Mouse (Mus musculus): ENCODE data around the gene Slc17a9. TPM values are rescaled to one million over a fixed set of nuclear protein-coding genes. Genes with fewer than 3 reads are reported as not detected.

The Slc17a9 gene
- total RNA-seq, 2 experiments from 2014 or later = 0.34 to 0.57 TPM

DNA sequence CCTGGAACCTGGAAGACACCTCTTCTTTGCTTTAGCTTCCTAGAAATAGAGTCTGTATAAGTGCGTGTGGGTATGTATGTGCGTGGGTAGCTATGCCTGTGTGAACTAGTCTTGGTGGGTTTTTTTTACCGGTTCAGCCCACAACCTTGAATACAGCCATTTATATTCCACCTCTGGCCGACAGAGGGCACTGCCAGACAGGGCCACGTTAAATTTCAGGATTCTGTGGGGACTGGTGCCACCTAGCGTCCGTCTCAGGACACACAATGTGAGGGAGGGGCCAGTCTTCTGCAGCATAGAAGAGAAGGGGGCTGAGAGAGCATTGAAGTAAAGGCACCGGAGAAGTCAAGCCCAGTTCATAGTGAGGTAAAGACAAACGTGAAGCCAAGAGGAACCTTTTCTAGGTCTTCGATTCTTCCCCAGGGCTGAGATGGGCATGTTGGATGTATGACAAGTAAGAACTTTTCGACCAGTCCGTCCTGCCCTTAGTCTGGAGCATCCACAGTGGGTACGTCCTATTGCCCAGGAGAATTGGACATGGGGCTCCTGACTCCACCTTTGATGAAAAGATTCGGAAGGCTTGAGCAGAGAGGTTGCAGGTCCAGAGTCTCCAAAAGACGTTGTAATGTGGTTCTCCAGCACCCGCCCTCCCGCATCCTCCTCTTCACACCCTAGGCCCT lies 20.3 kb downstream of the Slc17a9 start:
- DNase-seq = peak; percentile 88 to 92
- intact Hi-C loops (cut with DNase I) = loop anchor here (1.0 to 10.0 kb wide), 5 partner anchors 33 to 271 kb away; no protein-coding TSS in a partner anchor

DNA sequence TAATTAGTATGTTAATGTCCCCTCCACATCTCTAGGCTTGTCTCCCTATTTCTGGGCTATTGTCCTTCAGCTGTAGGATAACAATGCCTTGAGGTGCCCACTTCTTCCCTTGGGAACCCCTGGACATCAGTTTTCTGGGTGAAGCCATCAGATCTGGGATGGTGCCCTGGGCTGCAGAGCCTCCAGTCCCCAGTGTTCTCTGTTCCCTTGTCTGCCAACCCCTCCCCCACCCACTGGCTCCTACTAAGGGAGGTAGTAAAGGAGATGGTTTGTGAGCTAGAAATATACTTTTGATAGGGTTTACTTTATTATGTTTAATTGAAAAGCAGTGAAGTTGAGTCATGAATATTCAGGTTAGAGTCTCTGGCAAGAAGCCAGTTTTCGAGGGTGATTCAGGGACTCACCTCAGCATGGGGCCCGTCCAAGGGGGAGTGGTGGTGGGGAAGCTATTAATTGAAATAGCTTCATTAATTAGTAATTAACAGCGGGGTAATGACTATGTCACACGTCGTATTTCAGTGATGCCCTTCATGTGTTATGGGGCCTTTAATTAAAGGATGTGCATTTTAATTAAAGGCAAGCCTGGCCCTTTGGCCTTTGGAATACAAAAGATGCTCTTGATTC lies 21.6 kb downstream of the Slc17a9 start:
- intact Hi-C loops (cut with DNase I) = loop anchor here (10.0 kb wide), 1 partner anchor 272 kb away; no protein-coding TSS in a partner anchor
- DNase-seq = no peak

DNA sequence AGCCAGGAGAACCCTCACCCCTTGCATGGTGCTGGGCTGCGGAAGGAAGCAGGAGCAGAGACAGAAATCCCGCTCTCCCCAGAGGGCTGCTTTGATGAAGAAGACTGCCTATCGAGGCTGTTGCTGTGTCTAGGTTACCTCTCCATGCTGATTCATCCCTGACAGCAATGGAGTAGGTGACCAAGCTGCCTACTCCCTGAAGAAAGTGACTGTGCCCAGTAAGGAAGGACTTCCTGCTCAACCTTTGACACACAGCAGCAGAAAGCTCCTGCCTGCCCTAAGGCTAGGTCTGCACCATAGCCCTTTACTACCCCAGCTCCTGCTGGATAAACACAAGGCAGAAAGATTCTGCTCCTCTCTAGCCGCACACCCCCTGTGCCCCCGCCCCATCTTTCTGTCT lies 23.8 kb downstream of the Slc17a9 start:
- intact Hi-C loops (cut with DNase I) = loop anchor here (10.0 kb wide), 1 partner anchor 274 kb away; no protein-coding TSS in a partner anchor
- no peak for DNase-seq

DNA sequence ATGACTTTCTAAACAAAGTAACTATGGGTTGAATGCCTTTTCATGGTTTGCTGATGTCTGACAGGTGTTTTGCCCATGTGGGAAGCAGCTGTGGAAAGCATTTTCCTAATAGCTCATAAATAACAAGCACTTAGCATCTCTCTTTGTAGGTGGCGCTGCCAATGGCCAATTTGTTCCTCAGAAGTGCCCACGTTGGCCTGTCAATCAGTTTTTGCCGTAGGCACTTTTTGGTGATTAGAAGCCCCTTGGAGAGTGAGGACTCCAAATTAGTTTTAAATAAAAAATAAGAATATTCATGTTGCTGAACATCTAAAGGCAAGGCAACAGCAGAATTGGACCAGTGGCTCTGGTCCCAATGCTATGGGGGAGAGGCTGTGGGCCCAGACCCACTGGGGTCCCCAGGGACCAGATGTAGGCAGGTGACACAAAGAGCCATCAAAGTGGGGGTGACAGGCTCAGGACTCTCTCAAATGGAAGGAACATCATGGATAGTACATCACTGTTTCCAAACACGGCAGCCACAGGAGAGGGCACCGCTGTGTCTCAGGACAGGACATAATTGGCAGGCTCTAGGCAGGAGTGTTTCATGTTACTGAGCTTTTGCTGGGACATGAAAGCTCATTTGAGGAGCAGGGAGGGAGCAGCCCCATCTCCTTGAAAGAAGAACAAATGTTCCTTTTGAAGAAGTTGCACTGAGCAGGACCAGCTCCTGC lies 30.1 kb downstream of the Slc17a9 start:
- intact Hi-C loops (cut with DNase I) = no loop called here
- no peak for DNase-seq

DNA sequence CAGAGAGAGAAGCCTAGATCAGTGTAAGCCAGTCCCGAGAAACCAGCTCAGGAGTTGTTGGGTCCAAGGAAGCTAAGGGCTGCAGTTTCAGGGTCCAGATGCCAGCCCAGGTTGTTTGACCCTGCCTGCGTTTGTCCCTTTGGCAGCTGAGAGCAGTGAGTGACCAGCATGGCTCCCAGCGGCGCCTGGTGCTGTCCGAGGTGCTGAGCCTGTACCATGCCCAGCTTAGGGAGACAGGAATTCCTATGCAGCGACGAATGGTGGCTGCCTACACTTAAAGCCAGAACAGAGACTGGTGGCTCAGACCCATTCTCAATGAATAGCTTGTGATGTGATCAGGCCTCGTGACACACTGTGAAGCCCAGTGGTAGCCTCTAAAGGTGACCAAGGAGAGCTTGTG lies 30.8 kb downstream of the Slc17a9 start:
- peak; percentile 64 to 81 for DNase-seq
- intact Hi-C loops (cut with DNase I) = no loop called here

DNA sequence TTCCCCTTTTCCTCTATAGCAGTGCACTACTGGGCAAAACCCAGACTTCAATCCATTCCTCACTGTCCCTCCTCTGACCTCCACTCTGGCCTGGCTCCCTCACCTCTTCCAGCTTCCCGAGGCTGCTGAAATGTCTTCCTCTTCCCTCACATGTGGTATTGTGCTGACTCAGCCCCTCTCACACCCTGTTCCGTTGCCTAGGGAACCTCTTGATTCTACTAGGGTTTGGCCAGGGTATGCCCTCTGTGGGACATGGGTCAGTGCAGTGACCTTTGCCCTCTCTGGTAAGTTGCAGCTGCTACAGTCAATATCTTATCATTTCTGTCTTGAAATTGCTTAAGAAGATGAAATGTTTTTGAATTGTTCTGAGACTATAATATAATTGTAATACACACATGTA lies 31.7 kb downstream of the Slc17a9 start:
- no peak for DNase-seq
- intact Hi-C loops (cut with DNase I) = no loop called here

DNA sequence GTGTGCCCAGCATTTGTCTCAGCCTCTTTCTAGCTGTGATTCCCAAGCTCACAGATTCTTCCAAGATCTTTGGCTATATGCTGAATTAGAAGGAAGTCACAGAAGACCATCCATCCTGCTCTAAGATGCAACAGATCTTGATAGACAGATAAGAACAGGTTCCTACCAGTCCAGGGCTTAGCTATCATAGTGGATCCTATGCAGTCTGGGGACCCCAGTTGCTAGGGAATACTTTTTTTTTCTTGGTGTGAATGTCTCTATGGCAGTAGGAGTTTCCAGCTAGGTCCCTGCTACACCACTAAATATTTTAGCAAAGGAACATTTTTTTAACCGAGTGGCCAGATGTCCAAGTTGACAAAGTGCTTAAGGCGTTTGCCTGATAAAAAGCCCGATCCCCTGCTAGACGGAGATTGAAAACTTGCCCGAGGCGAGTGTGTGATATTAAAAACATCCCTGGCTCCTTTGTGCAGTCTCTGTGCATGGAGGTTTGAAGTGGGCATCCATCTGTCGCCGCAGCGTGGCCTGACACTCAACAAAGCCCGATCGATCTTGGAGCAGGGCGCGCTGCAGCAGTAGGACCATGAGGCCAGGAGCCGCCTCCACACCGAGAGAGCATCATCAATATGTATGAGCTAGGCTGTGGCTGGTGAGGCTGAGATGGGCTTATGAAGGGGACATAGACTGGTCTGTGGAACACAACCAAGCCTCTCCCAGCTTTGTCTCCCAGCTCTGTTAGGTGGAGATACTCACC lies 33.6 kb downstream of the Slc17a9 start:
- intact Hi-C loops (cut with DNase I) = no loop called here
- DNase-seq = no peak

DNA sequence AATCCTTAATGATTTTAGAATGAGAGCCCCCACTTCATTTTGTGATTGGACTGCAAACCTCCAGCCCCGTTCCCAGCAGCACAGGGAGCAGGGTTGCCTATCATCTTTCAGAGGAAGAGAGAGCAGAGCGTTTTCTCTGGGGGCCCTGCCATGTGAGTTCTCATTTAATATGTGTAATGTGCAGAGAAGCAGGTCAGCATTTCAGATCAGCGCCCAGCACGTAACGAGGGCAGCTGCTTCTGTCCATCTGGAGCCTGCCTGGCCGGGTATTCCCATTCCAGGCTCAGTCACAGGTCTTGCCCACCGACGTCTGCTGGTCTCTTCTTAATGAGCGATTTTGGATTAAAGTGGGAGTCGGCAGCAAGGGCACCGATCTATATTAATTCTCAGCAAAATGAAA lies 39.9 kb downstream of the Slc17a9 start:
- DNase-seq = no peak
- intact Hi-C loops (cut with DNase I) = no loop called here

DNA sequence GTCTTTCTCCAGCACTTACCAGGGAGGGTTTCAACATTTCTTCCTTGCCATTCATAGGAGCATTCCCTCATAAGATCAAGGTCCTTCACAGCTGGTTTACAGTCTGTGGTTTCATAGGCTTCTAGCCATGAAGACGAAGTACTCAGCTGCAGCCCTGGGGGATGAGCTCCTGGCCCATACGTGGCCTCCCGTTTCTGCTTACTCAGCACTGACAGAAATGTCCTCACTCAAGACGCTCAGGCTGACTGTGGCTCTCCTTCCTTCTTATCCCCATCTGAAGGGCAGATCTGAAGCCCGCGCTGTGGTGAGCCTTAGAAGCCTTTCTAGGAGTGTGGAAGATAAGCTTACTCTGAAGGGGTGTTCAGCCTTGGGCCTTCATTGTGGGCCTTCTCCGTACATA lies 40.6 kb downstream of the Slc17a9 start:
- no peak for DNase-seq
- intact Hi-C loops (cut with DNase I) = no loop called here

DNA sequence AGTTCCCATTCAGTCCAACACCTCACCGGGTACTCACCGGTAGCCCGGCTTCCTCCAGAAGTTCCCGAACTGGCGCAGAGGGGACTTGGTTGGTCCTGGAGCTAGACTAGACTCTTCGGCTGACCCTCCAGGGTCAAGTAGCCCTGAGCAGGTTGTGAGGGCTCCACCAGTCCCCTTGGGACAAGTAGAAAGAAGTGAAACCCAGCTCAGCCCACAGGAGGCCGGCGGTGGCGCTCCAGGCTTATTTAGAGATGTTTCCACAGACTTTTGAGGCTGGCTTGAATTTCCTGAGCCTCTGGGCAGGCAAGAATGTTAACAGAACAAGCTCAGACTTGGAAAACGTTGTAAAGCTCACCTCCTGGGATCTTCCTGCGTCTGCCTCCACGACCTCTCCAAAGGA lies 50.2 kb downstream of the Slc17a9 start:
- DNase-seq = no peak
- intact Hi-C loops (cut with DNase I) = no loop called here

DNA sequence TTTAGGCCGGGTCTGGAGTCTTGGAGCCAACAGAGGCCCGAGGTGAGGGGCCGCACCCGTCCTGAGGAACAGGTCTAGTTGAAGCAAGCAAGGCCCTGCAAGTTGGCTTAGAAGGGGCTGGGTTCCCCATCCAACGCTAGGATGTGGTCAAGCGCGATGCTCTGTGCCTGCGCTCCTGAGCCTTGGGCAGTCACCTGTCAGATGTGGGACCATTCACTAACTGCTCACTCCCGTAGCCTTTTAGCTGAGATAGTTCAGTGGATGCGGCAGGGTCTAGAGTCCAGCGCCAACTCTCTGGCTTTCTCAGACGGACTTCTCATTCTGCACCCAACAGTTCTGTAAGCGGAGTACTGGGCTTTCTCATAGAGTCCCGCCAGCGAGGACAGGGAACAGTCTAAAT lies 50.6 kb downstream of the Slc17a9 start:
- intact Hi-C loops (cut with DNase I) = no loop called here
- DNase-seq = no peak

DNA sequence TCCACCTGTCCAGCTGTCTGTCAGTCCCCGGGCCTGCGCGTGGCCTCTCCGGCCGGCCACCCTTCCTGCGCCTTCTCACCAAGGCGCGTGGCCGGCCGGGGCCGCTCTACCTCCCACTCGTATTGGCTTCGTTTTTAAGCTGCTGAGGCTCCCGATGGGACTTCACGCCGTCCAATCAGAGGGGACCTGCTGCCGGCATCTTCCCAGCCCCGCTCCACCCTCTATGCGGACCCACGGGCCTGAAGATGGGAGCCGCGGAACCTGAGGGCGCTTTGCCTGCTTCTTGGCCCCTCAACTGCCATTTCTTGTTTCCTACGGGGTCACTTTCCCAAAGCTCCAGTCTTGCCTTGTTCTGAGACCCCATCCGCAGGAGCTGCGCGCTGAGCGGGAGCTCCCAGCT lies 51.7 kb downstream of the Slc17a9 start, which contains the start of gene Bhlhe23:
TSS of gene Bhlhe23 (minus strand) at position 108 of the 400 bp plus-strand sequence.
- DNase-seq = no peak
- intact Hi-C loops (cut with DNase I) = no loop called here

DNA sequence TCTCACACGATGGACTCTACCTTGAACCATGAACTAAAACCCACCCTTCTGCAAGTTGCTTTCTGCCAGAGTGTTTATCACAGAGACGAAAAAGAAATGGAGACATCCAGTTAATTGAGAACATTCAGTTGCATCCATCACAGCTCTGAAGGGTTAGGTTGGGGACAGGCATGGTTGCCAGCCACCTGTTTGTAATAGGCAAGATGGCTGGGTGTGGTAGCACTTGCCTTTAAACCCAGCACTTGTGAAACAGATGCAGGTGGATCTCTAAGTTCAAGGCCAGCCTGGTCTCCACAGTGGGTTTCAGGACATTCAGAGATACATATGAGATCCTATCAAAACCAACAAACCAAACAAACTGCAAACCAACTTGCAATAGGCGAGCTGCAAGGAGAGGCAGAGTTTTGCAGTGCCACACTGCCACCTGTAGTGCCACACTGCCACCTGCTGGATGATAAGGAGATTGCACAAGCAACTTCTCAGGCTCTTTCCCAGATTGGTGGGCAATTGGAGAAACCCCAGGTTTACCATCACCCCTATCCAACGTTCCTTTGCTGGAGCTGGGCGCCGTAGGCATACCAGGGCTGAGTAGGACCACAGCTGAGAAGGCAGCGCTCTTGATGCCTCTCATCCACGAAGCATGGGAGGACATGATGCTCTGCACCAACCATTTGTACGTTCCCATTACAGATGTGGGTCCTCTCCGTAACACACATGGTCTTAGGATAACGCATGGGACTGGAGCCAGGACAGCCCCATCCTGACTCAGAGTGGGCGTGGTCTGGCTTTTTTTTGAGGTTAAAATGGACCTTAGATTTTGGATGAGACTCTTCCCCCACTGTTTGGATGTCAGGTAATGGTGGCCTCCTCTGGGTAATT lies 54.4 kb downstream of the Slc17a9 start:
- intact Hi-C loops (cut with DNase I) = loop anchor here (2.0 kb wide), 3 partner anchors 35 to 305 kb away; partner anchors contain the start of gene Mrgbp
- peak; percentile 43 to 73 for DNase-seq

DNA sequence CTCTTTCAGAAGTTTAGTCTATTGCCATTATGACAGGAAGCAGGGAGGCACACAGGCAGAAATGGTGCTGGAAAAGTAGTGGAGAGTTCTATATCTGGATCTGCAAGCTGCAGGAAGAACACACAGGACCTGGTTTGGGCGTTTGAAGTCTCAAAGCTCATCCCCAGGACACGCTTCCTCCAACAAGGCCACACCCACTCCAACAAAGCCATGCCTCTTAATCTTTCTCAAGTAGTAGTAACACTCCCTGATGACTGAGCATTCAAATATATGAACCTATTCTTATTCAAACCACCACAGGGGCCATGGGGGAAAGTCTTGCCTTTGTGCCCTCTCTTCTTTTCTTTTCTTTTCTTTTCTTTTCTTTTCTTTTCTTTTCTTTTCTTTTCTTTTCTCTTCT lies 55.2 kb downstream of the Slc17a9 start:
- intact Hi-C loops (cut with DNase I) = no loop called here
- DNase-seq = no peak

DNA sequence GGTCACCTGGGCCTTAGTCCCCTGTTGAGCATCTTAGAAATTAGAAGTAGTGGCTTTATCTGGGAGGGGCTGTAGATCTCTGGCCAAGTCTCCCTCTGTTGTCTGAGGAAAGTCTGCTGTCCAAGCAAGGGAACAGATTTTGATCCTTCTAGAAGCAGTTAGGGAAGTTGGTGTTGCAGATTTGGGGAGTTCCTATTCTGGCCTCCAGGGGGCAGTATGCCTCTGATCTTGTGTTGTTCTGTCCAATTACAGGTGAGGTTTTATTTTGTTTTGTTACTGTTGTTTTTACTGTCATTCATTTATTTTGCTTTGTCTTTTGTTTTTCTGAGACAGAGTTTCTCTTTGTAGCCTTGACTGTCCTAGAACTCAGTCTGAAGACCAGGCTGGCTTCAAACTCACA lies 61.7 kb downstream of the Slc17a9 start:
- intact Hi-C loops (cut with DNase I) = loop anchor here (5.0 kb wide), 1 partner anchor 111 kb away; no protein-coding TSS in a partner anchor
- peak; percentile 24 to 53 for DNase-seq

DNA sequence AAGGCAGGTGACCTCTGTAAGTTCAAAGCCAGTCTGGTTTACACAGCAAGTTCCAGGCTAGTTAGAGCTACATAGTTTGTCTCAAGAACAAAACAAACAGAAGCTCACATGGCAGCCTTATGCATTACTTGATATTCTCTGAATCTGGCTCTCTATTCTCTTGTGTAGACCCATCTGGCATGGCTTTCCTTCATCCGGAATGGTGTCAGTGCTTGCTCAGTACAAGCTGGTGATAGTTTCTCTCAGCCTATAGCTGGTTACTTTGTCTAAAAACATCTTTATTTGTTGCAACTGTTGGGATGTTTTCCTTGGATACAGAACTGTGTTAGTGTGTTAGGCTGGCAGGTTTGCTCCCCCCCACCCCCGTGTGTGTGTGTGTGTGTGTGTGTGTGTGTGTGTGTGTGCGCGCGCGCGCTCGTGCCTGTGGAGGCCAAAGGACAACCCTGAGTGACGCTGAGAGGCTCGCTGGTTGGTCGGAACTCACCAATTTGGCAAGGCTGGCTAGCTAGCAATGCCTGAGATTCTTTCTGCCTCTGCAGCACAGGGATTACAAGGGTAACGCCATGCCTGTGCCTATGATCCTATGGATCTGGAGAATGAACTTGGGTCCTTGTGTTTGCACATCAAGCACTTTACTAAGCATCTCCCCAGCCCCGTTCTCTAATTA lies 62.6 kb downstream of the Slc17a9 start:
- peak; percentile 11 to 20 for DNase-seq
- intact Hi-C loops (cut with DNase I) = loop anchor here (5.0 kb wide), 1 partner anchor 110 kb away; no protein-coding TSS in a partner anchor

DNA sequence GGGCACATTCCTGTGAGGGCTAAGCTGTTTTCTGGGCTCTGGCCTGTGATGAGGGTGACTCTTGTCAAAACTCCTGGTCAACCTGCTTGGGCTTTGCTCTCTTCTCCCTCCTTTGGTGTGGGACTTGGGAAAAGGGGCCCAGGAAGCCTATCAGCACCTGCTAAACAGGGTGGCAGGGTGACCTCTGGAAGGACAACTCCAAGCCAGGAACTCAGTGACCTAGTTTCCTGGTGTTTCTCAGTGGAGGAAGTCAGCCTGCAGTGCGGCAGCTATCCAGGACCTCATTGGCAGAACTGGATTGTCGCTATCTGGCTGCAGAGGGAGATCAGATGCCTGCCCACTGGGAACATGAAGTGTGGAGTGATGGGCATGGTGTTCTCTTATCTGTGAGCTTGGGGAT lies 63.3 kb downstream of the Slc17a9 start:
- DNase-seq = peak; percentile 39 to 51
- intact Hi-C loops (cut with DNase I) = loop anchor here (5.0 kb wide), 1 partner anchor 109 kb away; no protein-coding TSS in a partner anchor

DNA sequence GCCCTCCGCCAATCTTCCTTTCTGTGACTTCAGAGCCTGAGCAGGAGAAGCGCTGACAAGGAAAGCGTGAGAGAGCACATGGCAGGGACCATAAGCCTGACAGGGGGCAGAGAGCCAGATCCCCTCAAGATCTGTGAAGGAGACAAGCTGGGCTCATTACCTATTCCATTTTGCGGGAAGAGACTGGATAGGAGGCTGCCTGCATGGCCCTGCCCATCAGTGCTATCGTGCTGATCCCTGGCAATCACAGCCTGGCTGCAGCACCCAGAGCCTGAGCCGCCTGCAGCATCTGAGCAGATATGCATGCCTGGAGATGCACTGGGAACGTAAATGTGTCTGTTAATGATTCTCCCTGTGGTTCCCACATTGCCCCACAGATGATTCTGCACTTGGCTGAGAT lies 63.8 kb downstream of the Slc17a9 start:
- intact Hi-C loops (cut with DNase I) = loop anchor here (5.0 kb wide), 1 partner anchor 108 kb away; no protein-coding TSS in a partner anchor
- DNase-seq = peak in 1 of 2 experiments; percentile 2

DNA sequence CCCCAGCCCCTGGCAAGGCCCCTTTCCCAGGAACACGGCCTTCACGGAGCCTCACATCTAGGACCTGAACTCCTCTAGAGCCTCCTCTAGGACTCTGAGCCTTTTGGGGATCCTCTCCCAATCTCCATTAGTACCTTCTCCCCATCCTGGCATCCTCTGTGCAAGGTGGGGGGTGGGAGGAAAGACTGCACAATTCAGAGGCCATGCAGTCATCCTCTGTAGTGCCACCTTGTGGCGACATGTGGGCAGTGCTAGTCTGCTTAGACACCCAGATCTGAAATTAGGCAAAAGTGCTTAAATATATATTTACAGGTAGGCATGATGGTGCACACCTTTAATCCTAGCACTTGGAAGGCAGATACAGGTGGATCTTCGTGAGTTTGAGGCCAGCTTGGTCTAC lies 66.6 kb downstream of the Slc17a9 start:
- peak; percentile 35 to 64 for DNase-seq
- intact Hi-C loops (cut with DNase I) = no loop called here

Data from heart, postnatal 14 days (tissue).